Mouse (Mus musculus) cerebellum, postnatal 14 days (tissue): ENCODE data around the gene Tmem42.

Experiments used
- DNase-seq, 2 experiments: peaks; one replicate each; pipeline ENCODE4 v3.0.0; 2021; ENCODE audit warnings: mixed read lengths in 2 of 2

Gene Tmem42

DNA sequence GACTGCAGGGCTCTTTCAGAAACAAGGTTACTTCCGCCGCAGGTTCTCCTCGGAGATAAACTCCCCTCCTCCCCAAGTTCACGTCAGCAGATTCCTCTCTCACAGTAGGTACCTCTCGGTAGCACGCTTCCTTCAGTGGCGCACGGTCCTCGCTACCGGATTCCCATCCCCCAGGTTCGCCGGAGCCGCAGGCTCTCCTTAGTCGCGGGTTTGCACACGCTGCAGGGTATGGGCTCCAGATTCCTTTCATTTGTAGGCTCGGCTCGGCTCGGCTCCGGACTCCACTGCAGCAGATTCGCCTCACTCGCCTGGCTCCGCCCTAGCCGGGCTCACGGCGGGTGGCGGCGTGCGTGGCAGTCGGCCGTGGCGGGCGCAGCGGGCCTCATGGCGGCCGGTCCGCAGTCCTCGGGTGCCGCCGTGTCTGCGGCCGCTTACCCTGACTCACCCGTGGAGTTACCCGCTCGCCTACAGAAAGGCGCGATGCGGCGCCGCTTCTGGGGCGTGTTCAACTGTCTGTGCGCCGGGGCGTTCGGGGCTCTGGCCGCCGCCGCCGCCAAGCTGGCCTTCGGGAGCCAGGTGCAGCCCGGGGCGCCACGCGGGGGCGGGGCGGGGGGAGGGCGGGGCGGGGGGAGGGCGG, at the start of gene Tmem42:
Tmem42 (plus strand) TSS at position 332 of the 637 bp plus-strand sequence.
- peak; percentile 90 to 94 for DNase-seq

DNA sequence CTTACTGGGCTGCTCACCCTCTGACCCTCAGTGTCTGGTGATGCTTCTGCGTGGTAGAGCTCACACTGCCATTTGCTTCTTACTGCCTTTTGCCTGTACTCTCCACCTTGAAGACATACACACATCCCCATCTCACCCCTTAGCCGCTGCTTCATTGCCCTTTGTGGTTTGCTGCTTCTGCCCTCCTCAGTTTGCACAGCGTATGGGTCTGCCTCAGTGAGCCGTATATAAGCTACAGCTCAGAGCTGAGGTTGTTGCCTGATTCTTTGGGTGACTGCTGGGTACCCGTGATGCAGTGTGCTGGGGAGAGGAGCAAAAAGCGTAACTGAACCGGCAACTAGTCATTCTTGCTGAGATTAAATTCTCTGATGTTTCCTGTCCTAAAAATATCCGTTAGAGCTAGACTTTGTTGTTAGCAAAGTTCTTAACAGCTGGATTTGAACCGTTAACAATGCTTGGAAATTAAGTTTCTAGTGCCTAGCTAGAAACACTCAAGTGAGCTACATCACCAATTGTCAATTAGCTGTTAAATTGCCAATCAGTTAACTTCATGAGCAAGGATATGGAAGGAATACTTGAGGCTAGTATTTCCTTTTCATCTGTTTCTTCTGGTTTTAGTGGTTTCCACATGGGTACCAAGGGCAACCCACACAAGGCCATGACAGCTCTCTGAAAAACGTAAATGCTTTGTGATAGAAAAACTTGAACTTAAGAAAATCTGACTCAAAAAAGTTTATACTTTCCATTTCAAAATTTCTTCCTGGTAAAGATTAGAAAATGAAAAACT, 22.5 kb upstream of the Tmem42 start:
- no peak for DNase-seq

- no peak for DNase-seq
Observed at GRCm38 (mm10) chr9:122999193-122999586, 21.9 kb upstream of the Tmem42 start.

DNA sequence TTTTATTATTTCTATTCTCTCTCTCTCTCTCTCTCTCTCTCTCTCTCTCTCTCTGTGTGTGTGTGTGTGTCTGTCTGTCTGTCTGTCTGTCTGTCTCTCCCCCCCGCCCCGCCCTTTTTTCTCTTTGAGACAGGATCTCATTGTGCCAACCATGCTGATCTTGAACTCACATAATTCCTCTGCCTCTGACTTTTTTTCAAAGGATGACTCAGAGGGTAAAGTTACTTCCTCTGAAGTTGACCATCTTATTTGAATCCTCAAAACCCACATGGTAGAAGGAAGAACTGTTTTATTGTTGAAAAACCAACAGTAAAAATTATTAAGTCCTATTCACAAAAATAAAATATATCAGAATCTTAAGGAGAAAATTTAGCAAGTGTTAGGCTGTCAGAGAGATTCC, 16.4 kb upstream of the Tmem42 start:
- no peak for DNase-seq

- peak; percentile 21 to 29 for DNase-seq
Observed at GRCm38 (mm10) chr9:123006071-123006470, 15.1 kb upstream of the Tmem42 start.

GRCm38 (mm10) chr9:123021636-123022379, 682 bp downstream of the Tmem42 start:
- peak in 1 of 2 experiments; percentile 73 for DNase-seq

DNA sequence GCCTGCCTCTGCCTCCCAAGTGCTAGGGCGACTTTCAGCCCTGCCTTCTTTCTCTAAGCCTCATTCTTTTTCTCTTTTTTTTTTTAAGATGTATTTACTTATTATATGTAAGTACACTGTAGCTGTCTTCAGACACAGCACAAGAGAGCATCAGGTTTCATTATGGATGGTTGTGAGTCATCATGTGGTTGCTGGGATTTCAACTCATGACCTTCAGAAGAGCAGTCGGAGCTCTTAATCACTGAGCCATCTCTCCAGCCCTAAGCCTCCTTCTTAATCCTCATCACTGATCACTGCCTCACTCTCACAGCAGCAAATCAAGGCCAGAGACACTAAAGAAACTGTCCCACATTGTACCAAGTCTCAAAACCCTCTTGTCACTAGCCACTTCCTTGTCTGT, 3.1 kb downstream of the Tmem42 start:
- DNase-seq = no peak

GRCm38 (mm10) chr9:123031496-123032246, 10.5 kb downstream of the Tmem42 start:
- no peak for DNase-seq

- DNase-seq = no peak
Observed at GRCm38 (mm10) chr9:123034426-123034825, 13.3 kb downstream of the Tmem42 start, which contains the start of gene Tgm4. Gene Tgm4 (plus strand): TSS chr9:123034726.

- no peak for DNase-seq
Observed at GRCm38 (mm10) chr9:123047665-123048064, 26.5 kb downstream of the Tmem42 start.

DNA sequence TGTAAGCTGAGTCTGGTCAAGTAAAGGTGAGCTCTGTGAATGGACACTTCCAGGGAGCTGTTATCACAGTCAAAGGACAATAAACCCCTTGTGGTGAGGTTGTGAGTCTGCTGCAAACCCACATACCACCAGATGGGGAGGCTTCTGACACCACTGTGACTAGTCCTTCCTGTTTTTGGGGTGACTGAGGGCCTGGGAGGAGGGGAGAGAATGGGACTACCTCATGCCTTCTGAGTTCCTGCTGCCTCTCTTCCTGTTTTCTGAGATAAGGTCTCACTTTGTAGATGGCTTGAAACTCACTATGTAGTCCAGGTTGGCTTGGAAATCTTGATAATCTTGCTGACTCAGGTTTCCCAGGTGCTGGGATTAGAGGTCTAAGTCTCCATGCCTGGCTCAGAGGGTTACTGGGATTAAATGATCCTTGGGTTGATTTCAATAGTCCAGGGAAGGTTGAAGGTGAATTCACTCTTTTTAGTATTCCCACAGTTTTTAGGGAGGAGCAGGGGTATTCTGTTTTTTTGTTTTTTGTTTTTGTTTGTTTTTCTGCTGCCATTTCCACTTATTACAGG, 37.7 kb downstream of the Tmem42 start:
- DNase-seq = no peak

DNA sequence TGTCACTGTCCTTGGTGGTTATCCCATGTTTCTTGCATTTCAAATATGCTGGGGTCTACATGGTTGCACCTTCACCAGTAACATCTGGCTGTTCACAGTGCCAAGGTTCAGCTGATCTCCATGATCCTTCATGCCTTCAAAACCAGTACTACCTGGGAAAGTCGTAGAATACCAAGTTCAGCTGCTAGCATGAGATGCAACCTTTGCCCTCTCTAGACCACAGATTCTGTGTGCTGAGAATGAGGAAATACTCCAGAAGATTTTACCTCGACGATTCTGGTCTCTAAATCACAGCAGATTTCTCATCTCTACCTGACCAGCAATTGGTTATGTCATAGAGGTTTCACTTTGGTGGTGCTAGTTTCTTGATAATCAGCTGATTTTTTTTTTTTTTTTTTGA, 39.0 kb downstream of the Tmem42 start:
- DNase-seq = no peak
